Mouse (Mus musculus) forebrain, postnatal 0 days (tissue): ENCODE measurements at regions not wholly inside any gene's neighbourhood (a gene's known extent, or its start where the extent isn't known, plus 50 kb on each side); places are given as distances from the start of the nearest gene placed in this dataset.
"Not testable (repeated sequence)": the region's sequence is repeated elsewhere in the genome, so short reads cannot be mapped to it uniquely, and the experiment has no call there.

Experiments used
- ATAC-seq: fragments of 200-750 bp; cut with Nextera tagmentation; 2 replicates; pipeline ENCODE4 v1.8.0; 2017; ENCODE audit warnings: mild to moderate bottlenecking, moderate library complexity
- DNase-seq: peaks from one replicate; pipeline ENCODE4 v3.0.0-alpha.2; 2015
- H3K27ac ChIP-seq: fragments of 300-500 bp; sonication (generic); 2 replicates; pipeline ENCODE4 v1.5.1; 2014; ENCODE audit warnings: low read depth, mild to moderate bottlenecking, antibody characterized with exemption, low read length, moderate library complexity, mixed read lengths
- H3K27me3 ChIP-seq: fragments of 300-500 bp; sonication (generic); 2 replicates; pipeline ENCODE4 v1.6.1; 2014; ENCODE audit warnings: mild to moderate bottlenecking, low read length, mixed read lengths; ENCODE audit not compliant: insufficient read depth
- H3K36me3 ChIP-seq: fragments of 300-500 bp; sonication (generic); 2 replicates; pipeline ENCODE4 v1.6.1; 2014; ENCODE audit warnings: mild to moderate bottlenecking, moderate library complexity; ENCODE audit not compliant: insufficient read depth
- H3K4me1 ChIP-seq: fragments of 300-500 bp; sonication (generic); 2 replicates; pipeline ENCODE4 v1.6.1; 2014; ENCODE audit warnings: antibody characterized with exemption; ENCODE audit not compliant: insufficient read depth
- H3K4me2 ChIP-seq: fragments of 300-500 bp; sonication (generic); 2 replicates; pipeline ENCODE4 v1.6.1; 2014; ENCODE audit warnings: low read depth, mild to moderate bottlenecking, moderate library complexity
- H3K4me3 ChIP-seq: fragments of 300-500 bp; sonication (generic); 2 replicates; pipeline ENCODE4 v1.5.1; 2014; ENCODE audit warnings: low read depth, low read length, mixed read lengths
- H3K9ac ChIP-seq: fragments of 300-500 bp; sonication (generic); 2 replicates; pipeline ENCODE4 v1.6.1; 2014; ENCODE audit warnings: mild to moderate bottlenecking
- H3K9me3 ChIP-seq: fragments of 300-500 bp; sonication (generic); 2 replicates; pipeline ENCODE4 v1.6.1; 2016; ENCODE audit warnings: low read length
- CTCF ChIP-seq: sonication (generic); IDR thresholded peaks from 2 replicates; pipeline ENCODE4 v1.5.1; 2016; ENCODE audit warnings: antibody characterized with exemption, control low read depth, low read depth
- WGBS: fragments of 180-500 bp; shearing (Covaris S2); extraction: QIAGEN DNeasy Blood & Tissue Kit; methylation state at CpG from one replicate; pipeline ENCODE4 v1.1.7; 2014; 5-methylcytosine and 5-hydroxymethylcytosine counted together

DNA sequence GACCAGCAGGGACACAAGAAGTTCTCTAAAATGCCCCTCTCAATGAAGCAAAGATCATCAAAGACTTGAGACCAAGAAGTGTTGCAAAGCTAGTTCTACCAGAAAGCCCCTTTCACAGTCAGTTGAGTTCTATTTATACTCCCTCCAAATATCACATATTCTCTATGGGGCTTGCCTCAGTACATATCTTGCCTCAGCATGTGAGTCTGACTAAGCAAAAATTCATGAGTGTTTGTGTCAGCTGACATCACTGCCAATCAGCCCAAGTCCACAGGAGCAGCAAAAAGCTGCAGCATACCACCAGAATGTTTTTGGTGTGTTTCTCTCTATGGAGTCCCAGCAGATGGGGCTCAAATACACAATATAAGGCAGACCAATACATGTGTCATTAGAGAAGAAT, 631.6 kb downstream of the Rpia start:
- DNase-seq (no peak), ATAC-seq (no peak)
- no peak overlapping the region for H3K9ac ChIP-seq
- no peak overlapping the region for H3K27ac ChIP-seq
- H3K27me3 ChIP-seq: no peaks in the 10 kb centered on the region
- no peak overlapping the region for H3K4me3 ChIP-seq
- no peaks in the 10 kb centered on the region for H3K36me3 ChIP-seq
- no peaks in the 10 kb centered on the region for H3K4me1 ChIP-seq
- no peaks in the 10 kb centered on the region for H3K9me3 ChIP-seq
- no peak for TF ChIP-seq CTCF
- no peak overlapping the region for H3K4me2 ChIP-seq

DNA sequence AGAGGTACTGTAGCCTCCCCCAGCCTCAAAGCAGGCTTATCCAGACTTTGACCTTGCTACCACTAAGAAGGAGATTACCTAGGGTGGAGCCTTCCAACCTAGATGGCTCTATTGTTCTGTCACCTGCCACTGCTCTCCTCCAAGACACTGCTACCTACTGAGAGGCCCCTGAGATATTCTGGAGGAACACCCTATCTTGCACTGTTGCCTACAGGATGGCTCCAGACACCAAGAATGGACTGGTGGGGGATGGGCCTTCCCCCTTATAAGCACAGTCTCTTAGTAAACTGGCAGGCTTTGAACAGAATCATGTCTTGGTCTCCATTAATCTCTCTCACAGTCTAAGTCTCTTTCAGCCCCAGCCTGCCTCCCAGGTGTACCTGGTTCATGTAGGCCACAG, 636.3 kb downstream of the Rpia start:
- H3K9ac ChIP-seq, DNase-seq, H3K4me3 ChIP-seq, ATAC-seq, H3K4me1 ChIP-seq, H3K36me3 ChIP-seq, H3K4me2 ChIP-seq, H3K27me3 ChIP-seq, H3K27ac ChIP-seq, H3K9me3 ChIP-seq: not testable (repeated sequence)

DNA sequence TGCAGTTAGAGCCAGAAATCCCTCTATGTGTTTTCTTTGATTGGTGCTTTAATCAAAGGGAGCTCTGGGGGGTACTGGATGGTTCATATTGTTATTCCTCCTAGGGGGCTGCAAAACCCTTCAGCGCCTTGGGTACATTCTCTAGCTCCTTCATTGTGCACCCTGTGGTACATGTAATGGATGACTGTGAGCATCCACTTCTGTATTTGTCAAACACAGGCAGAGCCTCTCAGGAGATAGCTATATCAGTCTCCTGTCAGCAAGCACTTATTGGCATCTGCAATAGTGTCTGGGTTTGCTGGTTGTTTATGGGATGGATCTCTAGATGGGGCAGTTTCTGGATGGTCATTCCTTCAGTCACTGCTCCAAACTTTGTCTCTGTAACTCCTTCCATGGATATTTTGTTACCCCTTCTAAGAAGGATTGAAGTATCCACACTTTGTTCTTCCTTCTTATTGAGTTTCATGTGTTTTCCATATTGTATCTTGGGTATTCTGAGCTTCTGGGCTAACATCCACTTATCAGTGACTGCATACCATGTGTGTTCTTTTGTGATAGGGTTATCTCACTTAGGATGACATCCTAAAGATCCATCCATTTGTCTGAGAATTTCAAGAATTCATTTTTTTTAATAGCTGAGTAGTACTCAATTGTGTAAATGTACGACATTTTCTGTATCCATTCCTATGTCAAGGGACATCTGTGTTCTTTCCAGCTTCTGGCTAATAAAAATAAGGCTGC, 640.8 kb downstream of the Rpia start:
- ATAC-seq, H3K36me3 ChIP-seq, H3K9me3 ChIP-seq, H3K4me3 ChIP-seq, H3K27me3 ChIP-seq, DNase-seq, H3K9ac ChIP-seq, H3K4me2 ChIP-seq, H3K27ac ChIP-seq, H3K4me1 ChIP-seq: not testable (repeated sequence)
- 84% methylated on average over 2 of the region's 2 CpGs for WGBS

DNA sequence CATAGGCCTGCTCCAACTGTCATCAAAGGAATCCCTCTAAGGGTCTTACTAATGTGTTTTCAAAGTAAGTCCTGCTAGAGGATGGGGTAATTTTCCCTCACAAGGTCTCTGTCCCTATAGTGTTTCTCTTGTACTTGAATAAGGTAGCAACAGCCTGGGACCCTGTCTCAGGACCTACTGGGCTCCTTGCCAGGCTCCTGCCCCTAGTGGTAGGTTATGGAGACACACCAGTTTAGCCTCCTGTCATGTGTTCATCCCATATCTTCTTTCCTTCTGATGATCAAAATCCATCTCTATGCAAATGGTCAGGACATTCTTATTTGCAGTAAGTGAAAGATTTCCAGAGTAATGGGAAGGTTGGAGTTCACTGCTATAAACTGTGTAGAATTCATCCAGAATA, 645.0 kb downstream of the Rpia start:
- ATAC-seq (no peak), DNase-seq (no peak)
- H3K9me3 ChIP-seq: no peaks in the 10 kb centered on the region
- no peaks in the 10 kb centered on the region for H3K4me1 ChIP-seq
- H3K27ac ChIP-seq: no peak overlapping the region
- H3K9ac ChIP-seq: no peak overlapping the region
- H3K36me3 ChIP-seq: no peaks in the 10 kb centered on the region
- no peaks in the 10 kb centered on the region for H3K27me3 ChIP-seq
- no peak overlapping the region for H3K4me3 ChIP-seq
- no peak overlapping the region for H3K4me2 ChIP-seq
- peak; percentile 31 for TF ChIP-seq CTCF

DNA sequence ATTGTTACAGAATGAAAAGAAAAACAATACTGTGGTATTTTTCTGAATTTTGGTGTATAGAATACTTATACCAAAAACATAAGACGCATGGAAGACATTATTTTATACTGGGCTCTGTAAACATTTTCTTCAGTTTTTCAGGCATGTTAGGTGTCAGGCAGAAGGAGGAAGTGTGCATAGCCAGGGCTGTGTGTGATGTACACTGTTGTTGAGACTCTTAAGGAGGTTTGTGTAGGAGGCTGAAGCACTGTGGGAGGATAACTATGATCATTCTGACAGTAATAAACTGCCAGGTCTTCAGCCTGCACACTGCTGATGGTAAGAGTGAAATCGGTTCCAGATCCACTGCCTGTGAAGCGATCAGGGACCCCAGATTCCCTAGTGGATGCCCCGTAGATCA, 648.7 kb downstream of the Rpia start:
- H3K4me3 ChIP-seq, H3K4me1 ChIP-seq, H3K4me2 ChIP-seq, DNase-seq, ATAC-seq, H3K36me3 ChIP-seq, H3K9me3 ChIP-seq, H3K27ac ChIP-seq, H3K27me3 ChIP-seq, H3K9ac ChIP-seq: not testable (repeated sequence)
- WGBS: 85% methylated on average over 4 of the region's 4 CpGs

DNA sequence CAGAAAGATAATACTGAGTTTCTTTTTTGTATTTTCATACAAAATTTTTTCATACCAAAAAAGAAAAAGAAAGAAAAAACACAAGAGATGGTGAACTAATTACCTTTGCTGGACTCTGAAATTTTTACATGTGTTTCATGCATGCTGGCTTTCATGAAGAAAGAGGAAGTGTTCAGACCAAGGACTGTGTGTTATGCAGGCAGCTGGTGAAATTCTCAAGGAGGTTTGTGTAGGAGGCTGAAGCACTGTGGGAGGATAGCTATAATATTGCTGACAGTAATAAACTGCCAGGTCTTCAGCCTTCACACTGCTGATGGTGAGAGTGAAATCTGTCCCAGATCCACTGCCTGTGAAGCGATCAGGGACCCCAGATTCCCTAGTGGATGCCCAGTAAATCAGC, 675.2 kb downstream of the Rpia start:
- H3K4me1 ChIP-seq: no peaks in the 10 kb centered on the region
- H3K36me3 ChIP-seq: no peaks in the 10 kb centered on the region
- no peaks in the 10 kb centered on the region for H3K27me3 ChIP-seq
- H3K27ac ChIP-seq: no peak overlapping the region
- no peak overlapping the region for H3K9ac ChIP-seq
- no peaks in the 10 kb centered on the region for H3K9me3 ChIP-seq
- no peak for TF ChIP-seq CTCF
- 83% methylated on average over 1 of the region's 1 CpGs for WGBS
- no peak overlapping the region for H3K4me3 ChIP-seq
- ATAC-seq (no peak), DNase-seq (no peak)
- no peak overlapping the region for H3K4me2 ChIP-seq

DNA sequence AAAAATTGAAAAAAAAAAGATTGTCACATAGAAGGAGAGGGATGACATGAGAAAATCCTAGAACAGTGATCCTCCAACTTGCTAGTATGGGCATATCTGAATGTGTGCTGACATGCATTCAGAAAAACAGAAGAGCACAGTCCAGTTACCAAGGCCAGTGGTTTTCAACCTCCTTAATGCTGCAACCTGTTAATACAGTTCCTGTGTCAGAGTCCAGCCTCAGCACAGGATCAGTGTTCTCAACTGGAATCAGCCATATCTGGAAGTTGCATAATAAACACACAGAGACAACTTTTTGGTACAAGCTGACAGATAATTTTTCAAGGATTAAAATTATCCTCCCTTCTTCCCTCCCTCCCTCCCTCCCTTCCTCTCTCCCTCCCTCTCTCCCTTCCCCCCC, 680.1 kb downstream of the Rpia start:
- ATAC-seq (no peak), DNase-seq (no peak)
- H3K4me3 ChIP-seq: no peak overlapping the region
- H3K27me3 ChIP-seq: no peaks in the 10 kb centered on the region
- H3K27ac ChIP-seq: no peak overlapping the region
- H3K9me3 ChIP-seq: no peaks in the 10 kb centered on the region
- H3K4me2 ChIP-seq: no peak overlapping the region
- no peak overlapping the region for H3K9ac ChIP-seq
- no peak for TF ChIP-seq CTCF
- H3K4me1 ChIP-seq: no peaks in the 10 kb centered on the region
- no peaks in the 10 kb centered on the region for H3K36me3 ChIP-seq

DNA sequence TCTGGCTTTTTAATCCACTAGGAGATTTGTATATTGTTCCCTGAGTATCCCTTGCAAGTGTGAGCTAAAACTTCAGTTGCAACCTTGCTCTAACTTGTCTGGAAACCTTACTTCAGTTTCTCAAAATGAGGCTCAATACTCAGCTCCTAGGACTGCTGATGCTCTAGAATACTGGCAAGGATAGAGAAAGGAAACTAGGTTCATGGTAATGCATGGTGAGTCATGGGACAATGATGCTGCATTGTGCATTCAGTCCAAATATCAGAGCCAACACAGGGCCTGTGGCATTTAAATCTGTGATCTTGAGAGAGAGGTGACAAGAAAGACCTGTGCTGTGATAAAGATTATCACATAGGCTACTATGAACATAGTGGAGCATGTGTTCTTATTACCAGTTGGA, 682.6 kb downstream of the Rpia start:
- H3K36me3 ChIP-seq, H3K27me3 ChIP-seq, H3K4me1 ChIP-seq, H3K4me3 ChIP-seq, H3K9ac ChIP-seq, ATAC-seq, H3K9me3 ChIP-seq, H3K27ac ChIP-seq, H3K4me2 ChIP-seq, DNase-seq: not testable (repeated sequence)
